Mouse (Mus musculus) adrenal gland (tissue): ENCODE measurements around the gene Fgfr2.

Experiments
- intact Hi-C: fragments of 180-260 bp; cut with DNase I; formaldehyde crosslinking; loops from one replicate; pipeline ENCODE4 v1.15.1; 2025

The Fgfr2 gene

DNA sequence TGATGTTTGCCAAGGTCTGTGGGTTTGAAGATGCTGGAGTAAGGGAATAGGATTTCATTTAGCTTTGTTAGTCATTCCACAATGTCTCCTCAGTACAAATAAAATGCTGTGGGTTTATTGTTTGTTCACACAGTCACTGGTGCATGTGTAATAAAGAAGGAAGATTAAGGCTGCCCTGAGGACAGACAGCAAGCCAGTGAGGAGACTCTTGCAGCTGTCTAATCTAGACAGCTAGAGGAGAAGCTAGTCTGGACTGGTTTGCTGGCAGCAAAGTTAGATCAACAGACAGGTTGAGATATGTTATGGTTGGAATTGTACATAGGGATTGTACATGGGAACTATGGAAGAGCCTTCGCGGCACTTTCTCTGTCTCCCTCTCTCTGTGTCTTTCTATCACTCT is 2115.9 kb downstream of the Fgfr2 start:
- intact Hi-C loops = no loop called here

DNA sequence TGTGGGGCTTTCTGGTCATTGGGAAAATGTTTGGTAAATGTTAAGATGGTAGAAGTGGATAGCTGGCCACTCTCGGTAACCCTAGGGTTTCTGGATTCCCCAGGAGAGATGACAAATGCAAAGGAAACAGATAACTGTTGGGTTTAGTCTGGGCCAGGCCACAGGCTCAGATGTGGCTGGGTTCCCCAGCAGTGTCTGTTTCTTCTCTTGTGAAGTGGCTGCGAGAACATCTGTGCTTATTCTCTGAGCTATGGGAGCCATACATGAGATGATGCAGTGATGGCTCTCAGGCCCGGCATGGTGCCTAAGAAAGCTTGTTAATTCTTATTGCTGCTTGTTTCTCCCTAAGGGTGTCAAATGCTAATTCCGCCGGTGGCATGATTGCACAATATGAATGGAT is 2119.1 kb downstream of the Fgfr2 start:
- intact Hi-C loops = no loop called here

DNA sequence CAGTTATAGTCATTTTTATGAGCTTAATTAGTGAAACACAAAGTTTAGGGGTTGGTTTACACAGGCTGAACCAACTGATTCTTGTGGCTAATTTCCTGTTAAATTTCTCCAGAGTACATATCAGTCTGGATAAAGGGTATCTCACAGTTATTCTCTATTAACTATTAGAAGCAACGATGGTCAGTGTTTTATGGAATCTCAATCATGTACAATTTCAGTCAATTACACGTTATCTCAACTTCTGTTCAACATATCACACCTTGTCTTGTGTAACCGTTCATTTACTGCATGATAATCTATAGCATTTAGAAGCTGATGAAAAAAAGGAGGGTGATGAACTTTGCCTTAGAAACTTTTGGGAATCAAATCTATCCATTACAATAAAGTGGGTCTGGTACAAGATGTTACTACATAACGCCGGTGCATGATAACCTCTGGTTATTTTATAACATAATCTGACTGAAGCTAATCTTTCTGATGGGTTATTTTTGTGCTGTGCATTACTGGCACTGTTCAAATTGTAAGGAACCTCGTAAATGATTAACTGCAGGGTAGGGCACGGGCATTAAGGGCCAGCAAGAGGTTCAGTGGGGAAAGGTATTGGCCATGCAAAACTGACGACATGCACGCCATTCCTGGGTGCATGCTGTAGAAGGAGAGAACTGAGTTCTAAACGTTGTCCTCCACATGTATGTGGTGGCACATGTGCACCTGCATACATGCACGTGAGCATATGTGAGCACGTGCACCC is 2121.0 kb downstream of the Fgfr2 start:
- intact Hi-C loops = no loop called here

DNA sequence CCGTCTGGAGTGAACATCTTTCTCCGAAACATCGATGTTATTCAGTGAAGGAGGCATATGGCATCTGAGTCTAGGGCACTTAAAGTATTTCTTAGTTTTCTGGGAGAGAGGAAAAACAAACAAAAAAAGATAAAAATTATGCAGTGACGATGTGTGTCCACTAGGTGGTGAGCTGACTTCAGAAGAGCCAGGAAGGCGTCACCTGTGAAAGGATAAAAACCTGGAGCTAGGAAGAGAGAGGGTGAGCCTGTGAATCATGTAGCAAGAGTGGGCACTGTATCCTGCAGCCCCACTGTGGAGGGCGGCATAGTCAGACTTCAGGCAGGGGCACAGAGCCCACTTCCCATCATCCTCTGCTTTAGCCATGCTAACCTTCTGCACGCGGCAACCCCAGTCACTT is 2129.2 kb downstream of the Fgfr2 start:
- intact Hi-C loops = no loop called here

DNA sequence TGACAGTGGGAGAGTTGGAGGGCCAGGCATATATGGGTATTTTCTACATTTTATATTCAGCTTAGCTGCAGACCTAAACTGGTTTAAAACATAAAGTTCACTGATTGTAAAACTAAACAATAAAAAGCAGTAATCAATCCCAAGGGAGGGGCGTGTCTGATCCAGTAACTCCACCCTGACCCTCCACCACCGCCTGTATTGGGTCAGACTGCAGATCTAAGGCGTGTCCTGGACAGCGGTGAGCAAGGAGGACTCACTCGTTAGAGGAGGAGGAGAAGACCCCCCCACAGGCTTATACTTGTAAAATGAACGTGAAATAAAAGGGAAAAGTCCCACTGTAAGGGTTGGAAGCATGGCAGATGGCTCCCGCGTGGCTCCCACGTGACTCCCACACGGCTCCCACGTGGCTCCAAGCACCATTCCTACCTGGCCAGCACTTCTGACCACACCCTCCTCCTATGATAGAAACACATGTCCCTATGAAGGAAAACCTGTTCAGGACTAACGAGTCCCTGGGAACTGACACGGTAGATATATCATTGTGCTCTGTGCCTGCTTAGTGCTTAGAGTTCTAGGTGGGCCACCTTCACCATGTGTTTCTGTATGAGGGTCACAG is 2131.9 kb downstream of the Fgfr2 start:
- intact Hi-C loops = no loop called here

DNA sequence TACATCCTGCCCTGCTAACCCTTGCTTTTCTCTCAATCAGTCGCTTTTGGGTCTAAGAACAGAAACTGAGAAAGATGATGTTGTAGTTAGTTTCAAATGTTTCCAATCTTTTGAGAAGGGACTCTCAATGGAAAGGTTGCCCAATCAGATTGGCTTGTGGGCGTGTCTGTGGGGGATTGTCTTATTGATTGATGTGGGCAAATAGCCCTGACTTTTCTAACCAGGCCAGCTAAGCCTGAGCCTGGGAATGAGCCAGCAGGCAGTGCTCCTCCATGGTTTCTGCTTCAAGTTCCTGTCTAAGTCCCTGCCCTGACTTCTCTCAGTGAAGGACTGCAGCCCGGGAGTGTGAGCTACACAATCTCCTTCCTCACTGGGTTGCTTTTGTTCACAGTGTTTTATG is 2133.8 kb downstream of the Fgfr2 start:
- intact Hi-C loops = no loop called here

DNA sequence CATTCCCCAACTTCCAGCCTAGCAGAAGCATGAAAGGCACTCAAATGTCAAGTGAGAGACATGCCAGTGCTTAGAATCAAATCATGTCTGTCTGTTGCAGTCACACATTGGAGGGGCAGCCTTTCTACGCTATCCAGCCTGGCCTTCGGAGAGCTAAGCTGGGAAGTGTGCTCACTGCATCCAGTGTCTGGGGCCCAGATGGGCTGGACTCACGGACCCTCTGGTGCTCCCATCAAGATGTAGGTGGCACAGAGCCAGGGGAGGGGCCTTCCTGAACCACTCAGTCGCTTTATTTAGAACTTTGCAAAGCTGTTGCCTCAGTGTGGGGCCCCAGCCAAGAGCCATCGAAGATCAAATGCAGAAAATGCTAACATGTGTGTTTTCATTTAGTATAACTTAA is 2135.0 kb downstream of the Fgfr2 start:
- intact Hi-C loops = no loop called here

DNA sequence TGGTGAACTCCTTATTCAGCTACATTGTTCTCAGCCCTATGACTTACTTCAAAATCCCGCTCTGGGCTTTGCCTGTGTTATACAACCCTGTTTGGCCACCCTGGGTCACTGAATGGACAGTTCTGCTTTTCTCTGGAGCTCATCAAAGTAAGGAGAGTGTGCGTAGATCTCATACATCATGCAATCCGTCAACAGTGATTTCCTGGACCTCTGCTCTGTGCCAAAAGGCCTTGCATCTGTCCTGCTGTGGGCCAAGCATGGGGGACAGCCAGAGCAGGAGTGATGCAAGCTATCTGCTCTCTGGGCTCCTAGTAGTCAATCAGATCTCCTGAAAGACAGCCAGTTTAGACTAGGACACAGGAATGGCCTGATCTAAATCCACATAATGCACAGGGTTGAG is 2137.4 kb downstream of the Fgfr2 start:
- intact Hi-C loops = no loop called here

DNA sequence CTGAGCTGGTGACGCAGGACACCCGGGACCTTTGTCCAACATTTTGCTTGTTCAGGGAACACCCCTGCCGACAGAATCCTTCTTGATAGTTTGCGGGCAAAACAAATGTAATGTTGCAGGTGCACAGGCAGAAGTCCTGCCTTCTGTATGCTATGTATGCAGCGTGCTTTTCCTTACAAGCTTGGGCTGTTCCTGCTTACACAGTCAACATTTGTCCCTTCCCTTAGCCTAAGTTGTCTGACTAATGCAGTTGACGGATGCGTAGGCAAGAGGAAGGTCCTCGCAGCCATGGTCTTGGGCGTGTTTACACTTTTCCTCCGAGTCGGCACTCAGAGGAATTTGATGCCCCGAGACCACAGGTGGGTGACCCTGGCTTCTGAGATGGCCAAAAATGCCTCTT is 2138.0 kb downstream of the Fgfr2 start:
- intact Hi-C loops = no loop called here

DNA sequence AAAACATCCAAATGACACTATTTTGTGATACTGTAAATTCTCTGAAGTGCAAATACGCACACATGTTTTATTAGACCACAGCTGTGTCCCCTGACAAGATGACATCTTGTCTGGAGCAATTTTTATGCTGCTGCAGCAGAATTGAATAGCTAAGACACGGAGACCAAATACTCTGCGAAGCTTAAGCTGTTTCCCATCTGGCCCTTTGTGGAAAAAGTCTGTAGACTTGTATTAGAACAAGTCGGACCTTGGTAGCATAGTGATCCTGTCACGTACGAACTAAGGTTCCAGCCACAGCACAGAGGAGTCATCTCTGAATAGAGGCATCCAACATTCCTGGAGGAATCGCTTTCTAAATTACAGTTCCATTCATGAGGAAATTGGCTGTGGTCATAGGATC is 2138.9 kb downstream of the Fgfr2 start:
- intact Hi-C loops = no loop called here

DNA sequence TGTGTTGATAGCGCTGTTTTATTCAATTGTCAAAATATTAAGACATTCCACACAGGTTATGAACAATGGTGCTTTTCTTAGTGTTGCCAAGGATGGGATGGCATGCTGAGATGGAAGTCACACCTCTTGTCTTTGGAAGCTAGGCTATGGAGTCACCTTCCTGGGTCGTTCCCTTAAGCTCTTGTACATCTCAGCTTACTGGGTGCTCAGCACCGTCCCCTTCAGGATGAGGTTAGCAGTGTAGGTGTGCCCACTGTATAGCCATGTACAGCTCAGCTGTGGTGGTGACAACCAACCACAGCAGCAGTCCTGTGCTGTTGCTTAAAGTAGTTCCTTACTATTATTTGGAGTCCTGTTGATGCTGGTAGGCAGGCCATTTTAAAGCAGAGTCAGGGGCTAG is 2140.3 kb downstream of the Fgfr2 start:
- intact Hi-C loops = no loop called here

DNA sequence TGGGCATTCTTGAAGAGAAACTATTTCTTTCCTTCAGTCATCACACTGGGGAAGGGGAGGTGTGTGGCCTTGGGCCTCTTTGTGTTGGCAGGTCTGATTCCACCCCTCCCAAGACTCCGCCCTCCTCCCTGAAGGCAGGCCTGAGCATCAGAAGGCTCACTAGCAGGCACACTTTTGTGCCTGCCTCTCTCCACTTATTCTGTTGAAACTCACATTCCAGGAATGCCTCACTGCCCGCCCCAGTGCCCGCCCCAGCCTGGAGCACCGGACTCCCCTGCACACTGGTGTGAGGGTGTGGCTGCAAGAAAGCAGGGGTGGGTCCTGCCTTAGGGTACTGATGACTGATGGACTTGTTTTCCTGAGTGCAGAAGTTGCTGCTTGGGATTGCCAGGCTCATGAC is 2140.8 kb downstream of the Fgfr2 start:
- intact Hi-C loops = no loop called here

DNA sequence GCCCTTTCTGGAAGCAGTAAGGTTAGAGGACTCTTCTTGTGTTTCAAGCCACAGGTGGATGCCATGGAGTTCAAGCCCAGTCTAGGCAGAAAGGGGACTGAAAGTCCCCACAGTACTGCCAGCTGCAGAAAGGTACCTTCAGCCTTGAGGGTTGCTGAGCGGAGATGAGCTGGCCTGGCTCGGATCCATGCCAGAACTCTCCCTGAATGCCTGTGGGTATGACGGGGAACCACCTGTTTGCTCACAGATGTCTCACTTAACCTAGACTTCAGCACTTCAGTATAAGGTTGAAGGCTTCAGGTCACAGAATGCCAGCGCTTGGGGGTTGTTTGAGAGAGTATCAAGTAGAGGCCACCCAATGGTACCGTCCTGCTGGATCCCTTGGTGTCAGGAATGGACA is 2143.0 kb downstream of the Fgfr2 start:
- intact Hi-C loops = no loop called here

DNA sequence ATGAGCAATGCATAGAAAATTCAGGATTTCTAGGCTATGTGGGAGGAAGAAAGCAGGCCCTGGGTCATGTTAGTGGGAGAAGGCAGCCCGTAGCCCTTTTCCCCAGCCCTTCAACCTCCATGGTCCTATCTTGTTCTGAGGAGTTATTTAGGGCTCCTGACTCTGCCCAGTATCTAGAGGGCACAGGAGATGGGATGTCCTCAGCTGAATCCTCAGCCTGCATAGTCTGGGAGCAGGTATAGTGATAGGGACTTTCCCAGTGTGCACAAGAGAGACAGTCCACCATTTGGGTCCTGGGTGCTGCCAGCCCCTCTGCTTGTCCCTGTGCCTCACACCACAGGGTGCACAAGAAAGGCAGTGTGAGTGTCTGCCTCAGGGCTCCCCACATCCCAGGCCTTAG is 2144.6 kb downstream of the Fgfr2 start:
- intact Hi-C loops = loop anchor here (5.0 kb wide), 1 partner anchor 41 kb away; the partner anchor contains the start of gene Htra1

DNA sequence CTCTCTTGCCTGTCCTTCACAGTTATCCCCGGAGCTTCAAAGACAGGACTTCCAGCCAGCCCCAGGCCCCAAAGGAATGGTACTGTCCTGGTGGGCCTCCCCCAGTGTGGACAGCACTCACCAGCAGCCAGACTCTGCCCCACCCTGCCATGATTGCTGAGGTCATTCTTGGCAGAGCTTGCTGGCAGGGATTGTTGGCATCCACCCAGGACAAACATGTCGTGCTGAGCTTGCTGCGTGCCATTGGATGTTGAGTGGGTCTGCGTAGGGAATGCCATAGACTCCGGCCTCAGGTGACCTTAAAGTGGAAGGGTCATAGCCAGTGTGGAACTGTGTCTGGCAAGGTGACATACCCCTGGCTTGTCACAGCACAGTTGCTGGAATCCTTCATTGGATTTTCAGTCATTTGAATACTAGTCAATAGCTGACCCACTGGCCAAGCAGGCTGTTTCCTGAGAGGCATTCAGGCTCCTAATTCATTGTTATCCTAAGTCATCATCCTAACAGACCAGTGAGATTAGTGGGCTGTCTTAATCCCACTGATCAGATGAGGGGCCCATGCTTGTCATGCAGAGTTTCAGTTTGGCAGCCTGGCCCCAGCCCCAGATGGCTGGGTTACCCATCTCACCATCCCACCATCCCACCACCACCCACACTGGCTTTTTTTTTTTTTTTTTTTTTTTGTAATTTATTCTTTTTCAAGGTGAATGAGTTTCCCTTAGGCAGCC is 2145.2 kb downstream of the Fgfr2 start:
- intact Hi-C loops = loop anchor here (5.0 kb wide), 1 partner anchor 41 kb away; the partner anchor contains the start of gene Htra1

DNA sequence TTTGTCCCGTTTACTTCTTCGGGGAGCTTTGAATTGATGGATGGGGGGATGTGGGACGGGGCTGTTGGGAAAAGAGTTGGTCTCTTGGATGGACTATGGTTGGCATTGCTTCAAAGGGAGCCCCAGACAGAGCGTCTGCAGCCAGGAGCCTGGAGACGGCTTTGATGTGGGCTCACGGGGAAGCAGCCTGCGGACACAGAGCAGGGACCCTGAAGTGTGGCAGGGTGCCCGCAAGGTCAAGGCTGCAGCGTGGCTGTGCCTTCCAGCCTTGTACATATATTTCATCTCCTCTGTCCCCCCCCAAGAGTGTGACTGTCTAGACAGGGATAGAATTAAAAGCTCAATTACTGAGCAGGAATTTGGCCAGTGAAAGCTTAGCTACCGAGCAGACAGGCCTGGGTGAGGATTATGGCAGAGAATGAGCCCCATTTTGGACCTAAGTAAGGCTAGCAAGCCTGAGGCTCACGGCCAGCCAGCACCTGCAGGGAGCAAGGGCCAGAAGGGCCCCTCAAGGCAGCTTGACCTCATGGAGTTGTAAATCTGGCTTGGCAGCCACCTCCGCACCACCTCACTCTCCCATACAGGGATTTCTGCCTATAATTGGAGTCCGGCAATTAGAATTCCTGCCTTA is 2146.7 kb downstream of the Fgfr2 start:
- intact Hi-C loops = loop anchor here (5.0 kb wide), 1 partner anchor 39 kb away; the partner anchor contains the start of gene Htra1

DNA sequence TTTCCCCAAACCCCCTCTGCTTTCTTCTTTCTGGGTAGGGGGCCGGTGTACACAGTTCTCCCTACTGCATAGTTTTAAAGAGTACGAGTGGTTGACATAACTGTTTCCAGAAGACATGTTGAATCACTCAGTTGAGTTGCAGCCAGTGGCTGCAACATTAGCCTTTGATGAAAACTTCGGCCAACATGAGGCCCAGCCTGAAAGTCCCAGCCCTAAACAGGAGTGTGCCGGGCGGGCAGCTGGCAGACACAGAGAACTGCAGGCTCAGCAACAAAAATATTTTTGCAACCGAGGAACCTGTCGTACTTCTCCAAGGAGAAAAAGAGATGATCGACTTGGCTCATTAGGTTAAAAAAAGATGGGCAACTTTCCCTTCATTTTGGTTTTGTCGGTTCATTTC is 2150.4 kb downstream of the Fgfr2 start:
- intact Hi-C loops = no loop called here

DNA sequence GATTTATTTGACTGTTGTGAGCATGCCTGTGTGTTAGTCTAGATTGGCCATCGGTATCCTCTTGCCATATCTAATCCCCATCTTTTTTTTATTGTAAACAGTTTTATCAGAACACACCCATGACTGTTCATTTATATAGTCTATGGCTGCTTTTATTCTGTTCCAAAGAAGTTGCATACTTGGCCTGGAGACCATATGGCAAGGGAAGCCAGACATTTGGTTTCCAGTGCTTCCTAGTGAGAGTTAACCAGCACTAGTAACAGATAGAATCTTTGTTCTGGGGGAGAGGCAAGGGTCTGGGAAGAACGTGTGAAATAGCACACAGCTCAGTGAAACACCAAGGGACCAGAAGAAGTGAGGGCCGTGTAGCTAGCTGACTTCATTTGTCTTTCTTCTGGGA is 2153.6 kb downstream of the Fgfr2 start:
- intact Hi-C loops = no loop called here

DNA sequence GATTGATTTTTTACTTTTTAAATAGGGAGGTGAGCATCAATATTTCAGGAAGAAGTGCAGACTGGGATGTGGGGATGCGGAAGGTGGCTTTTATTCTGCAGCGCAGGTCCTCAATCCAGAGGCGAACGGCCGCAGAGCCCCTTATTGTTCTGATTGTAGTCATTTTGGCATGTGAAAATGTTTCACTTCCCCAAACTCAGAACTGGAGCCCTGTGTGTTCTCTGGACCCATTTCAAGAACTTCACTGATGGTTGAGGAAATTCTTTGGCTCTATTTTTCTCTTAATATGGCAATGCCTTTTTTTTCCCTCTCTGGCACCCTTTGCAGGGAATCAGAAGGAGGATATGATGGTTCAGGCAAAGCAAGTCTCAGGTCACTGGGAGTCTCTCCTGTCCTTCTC is 2154.1 kb downstream of the Fgfr2 start:
- intact Hi-C loops = no loop called here

DNA sequence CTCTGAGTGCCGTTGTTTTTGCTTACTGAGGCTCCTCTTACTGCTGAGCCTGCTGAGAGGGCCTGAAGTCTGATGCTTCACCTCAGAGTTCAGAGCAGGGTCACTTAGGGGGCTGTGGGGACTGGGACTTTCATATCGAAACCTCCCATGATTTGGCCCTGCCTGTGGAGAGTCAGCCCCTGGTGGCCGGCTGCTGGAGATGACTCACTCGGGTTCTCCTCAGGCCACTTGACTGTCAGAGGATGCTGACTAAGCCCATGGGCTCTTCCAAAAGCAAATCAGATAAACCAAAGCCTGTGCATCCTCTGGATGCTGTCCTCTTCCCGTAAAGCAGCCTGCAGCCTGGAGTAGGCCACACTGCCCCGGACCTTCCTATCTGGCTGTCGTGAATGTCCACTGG is 2154.6 kb downstream of the Fgfr2 start:
- intact Hi-C loops = no loop called here

DNA sequence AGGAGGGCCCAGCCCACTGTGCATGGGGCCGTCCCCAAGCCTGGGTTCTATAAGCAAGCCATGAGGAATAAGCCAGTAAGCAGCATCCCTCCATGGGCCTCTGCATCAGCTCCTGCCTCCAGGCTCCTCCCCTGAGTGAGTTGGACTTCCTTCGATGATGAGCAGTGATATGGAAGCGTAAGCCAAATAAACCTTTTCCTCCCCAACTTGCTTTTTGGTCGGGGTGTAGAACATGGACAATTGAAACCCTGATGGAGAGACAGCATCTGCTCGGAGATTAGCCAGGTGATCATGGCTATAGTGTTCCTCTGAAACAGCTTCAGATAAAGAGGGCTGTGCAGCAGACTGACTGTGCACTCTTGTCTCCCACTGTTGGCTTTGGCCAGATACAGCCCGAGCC is 2155.2 kb downstream of the Fgfr2 start:
- intact Hi-C loops = no loop called here

DNA sequence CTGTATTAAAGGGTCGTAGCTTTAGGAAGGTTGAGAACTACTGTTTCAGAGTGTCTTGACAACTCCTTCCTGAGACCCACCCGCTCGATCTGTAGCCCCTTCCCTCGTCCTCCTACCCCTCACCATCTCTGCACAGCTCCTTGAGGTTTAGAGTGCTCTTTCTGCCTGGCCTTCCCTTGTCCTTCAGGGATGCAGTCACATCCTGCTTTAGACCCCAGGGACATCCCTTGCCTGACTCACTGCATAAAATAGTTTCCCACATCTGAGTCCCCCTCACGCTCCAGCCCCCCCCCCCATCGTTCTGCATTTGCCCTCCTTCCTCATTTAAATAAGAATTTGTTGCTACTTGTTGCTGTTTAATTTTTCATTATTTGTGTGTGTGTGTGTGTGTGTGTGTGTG is 2156.3 kb downstream of the Fgfr2 start:
- intact Hi-C loops = no loop called here
